Mouse (Mus musculus) urinary bladder, postnatal 14 days (tissue): ENCODE measurements at regions not wholly inside any gene's neighbourhood (a gene's known extent, or its start where the extent isn't known, plus 50 kb on each side); places are given as distances from the start of the nearest gene placed in this dataset.
A peak's percentile ranks its signal among the peaks of the same experiment; 100 is the strongest.

ENCODE experiments used
- DNase-seq: peaks from one replicate; pipeline ENCODE4 v3.0.0; 2021; ENCODE audit warnings: low spot score

- DNase-seq: no peak
Observed at GRCm38 (mm10) chr17:65193341-65193740, 347.2 kb downstream of the Tmem232 start.

DNA sequence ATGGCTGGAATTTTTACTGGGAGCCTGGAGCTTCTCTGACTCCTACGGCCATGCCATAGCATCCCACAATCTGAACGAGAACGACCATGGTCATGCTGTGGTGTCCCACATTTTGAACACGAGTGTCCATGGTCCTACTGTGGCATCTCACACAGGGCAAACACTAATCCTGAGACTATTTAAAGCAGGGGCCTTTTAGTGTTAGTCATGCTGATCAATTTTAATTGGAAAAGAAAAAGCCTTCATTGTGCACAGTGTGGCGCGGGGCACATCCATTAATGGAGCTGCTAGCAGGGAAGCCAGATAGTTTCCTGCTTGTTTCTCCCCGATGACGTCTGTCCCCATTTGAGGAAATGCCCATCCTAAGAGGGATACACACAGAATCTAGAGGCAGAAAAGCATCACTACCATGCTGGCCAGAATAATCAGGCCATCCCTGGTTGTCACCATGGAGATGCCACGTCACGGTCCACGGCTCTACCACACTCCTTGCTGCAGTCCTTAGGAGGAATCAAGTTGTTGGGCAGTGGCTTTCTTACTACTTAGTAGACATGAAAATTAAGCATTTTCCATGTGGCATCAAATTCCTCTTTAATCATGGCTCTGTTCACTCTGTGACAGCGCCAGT is 348.0 kb downstream of the Tmem232 start:
- DNase-seq: no peak

DNA sequence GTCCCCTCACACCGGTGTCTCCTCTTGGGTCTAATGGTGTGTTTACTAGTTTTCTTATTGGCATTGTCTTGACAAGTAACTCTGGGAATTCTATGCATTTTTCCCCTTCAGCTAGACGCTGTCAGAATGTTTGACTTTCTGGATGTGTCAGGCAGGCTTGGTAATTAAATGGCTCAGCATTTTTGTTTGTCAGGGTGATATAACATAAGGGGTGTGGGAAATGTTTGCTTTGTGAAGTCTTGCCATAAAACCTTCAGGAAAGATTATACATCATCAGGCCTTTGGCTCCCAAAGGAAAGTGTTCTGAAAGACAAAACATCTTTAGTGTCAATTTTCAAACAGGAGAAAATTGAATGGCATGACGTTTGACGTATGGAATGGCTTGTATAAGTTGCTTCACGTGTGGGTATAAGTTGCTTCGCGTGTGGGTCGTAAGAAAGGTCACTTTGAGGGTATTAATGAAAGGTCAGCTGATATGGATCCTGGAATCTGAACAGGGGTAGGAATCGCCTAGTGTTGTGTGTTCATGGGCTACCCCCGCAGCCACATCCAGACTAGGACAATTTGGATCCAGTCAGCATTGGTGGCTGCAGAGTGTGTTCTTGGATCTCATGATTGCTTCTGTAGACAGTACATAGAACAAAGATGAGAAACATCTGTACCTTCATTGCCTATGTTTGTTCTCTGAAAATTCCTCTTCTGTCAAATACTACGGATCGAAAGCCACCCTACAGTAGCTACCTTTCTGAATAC is 349.6 kb downstream of the Tmem232 start:
- DNase-seq: no peak

DNA sequence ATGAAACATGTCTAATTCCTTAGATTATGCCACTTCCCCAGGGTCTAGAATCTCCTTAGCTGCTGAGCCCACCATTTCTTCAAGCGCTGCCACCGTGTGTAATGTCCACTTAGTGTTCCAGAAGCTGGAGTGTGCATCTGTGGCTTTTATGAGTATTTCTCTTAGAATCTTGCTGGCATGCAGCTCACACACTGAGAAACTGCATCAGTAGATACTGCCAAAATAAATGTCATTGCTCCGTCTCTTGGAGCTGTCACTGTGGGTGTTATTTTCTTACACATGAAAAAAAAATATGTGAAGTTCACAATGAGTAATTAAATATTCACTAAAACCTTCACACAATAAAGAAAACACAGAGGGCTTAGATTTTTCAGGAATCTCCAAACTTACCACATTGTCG is 345.3 kb upstream of the 4930583I09Rik start:
- DNase-seq: no peak

- DNase-seq: no peak
Observed at GRCm38 (mm10) chr17:65175770-65176169, 339.9 kb upstream of the 4930583I09Rik start.

DNA sequence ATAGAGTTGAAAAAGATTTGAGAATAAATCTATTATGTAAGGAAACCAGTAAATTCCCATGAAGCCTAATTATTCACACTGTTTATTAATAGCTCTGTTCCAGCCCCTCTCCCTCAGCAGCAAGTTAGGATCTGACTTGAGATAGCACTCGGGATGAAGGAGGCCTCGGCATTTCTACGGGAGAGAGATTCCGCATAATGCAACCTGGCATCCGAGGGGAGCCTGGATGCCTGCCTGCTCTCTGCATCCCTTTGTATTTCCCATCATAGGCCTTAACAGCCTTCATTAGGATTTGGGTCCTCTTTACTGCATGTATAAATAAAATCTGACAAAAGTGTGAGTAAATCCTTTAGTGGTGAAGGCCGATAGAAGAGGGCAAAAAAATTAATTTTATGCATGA is 338.2 kb upstream of the 4930583I09Rik start:
- no peak for DNase-seq

GRCm38 (mm10) chr17:65173236-65173635 is 337.4 kb upstream of the 4930583I09Rik start:
- no peak for DNase-seq

DNA sequence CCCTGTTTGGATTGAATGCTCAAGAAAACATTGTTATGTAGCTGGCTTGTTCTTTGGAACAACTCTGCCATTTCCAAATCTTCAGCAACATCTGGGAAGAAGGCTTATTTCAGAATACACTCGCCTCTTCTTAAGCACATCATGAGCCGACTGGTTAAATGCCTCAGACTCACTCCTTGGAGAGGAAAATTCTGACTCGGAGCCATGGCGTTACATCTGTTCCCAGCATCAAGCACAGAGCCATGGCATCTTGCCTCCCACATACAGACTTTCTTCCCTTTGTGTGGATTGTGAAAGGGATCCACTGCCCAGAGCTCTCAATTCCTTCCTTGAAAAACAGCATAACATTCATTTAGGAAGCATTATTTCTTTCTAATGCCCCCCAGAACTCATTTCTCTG is 334.8 kb upstream of the 4930583I09Rik start:
- no peak for DNase-seq

DNA sequence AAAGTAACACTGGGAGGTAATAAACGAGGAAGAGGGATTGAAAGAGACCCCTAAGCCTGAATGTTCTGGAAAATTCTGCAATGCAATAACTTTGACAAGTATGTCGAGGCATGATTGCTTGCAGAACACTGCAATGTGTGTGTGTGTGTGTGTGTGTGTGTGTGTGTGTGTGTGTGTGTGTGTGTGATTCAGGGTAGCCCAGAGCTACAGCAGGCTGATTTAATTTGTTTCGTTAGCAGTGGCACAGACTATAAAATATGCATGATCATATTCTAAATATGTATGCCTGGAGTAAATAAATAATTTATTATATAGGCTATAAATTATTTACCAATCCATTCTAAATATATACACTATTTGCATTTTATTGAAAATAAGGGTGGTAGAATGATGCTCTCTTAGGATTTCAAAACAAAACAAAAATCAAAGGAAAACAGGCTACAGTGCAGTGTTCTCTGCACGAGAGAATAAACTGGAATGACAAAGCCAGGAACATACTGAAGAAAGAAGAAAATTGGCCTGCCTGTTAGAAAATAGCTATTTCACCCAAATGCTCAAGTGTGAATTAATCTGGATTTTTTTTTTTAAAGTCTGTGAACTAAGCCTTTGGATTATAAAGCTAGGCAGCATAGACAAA is 334.2 kb upstream of the 4930583I09Rik start:
- no peak for DNase-seq

GRCm38 (mm10) chr17:65146376-65146775 is 310.5 kb upstream of the 4930583I09Rik start:
- DNase-seq: no peak

GRCm38 (mm10) chr17:65114651-65115050 is 278.8 kb upstream of the 4930583I09Rik start:
- DNase-seq: no peak

DNA sequence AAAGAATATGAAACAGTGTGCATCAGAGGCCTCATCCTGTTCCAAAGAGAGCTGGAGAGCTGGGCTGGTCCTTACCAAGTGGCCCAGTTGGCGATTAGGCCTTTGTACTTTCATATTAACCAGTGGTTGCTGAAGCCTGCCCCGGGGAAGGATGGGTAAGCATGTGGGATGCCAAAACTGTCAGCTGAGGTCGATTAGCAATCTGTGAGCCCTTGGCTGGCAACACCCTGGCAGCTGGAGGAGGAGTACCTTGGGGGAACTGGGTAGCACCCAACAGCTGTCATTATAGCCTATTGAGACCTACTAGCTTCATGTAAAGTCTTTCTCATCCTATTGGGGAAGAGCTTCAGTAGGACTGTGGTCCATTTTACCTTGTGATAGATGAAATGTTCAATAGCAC is 277.2 kb upstream of the 4930583I09Rik start:
- no peak for DNase-seq

GRCm38 (mm10) chr17:65105622-65106021 is 269.8 kb upstream of the 4930583I09Rik start:
- DNase-seq: no peak

GRCm38 (mm10) chr17:65101157-65101556 is 265.3 kb upstream of the 4930583I09Rik start:
- no peak for DNase-seq

GRCm38 (mm10) chr17:65082249-65082648 is 246.4 kb upstream of the 4930583I09Rik start:
- no peak for DNase-seq

GRCm38 (mm10) chr17:65081779-65082086 is 245.9 kb upstream of the 4930583I09Rik start:
- DNase-seq: no peak

DNA sequence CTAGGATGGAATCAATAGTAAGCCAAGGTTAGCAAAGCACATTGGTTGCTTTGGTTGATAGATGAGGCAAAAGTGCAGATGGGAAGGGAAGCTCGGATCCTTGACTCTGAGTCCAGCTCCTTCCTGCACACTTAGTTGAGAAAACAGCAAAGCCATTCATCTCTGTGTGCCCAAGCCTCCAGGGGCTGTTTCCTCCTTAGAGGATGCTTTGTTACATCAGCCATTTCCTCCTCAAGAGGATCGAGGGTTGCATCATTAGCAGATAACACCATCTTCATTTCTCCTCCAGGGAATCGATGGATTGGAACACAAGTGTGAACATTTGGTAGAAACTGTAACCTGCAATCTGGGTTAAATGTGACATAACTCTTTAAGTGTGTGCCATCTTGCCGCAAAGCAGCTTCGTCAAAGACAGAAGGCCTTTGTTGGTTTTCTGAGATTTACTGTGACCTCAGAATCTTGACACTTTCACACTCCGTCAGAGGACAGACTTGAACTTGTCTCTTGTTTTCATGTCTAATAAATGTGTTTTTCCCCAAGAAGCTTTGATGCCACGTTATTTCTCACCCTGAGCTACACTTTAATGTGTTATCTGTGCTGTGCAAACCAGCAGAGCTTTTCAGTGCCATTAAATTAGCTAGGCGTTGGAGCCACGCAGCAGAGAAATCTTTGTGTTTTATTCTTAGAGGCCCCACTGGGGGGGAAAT is 245.4 kb upstream of the 4930583I09Rik start:
- no peak for DNase-seq

DNA sequence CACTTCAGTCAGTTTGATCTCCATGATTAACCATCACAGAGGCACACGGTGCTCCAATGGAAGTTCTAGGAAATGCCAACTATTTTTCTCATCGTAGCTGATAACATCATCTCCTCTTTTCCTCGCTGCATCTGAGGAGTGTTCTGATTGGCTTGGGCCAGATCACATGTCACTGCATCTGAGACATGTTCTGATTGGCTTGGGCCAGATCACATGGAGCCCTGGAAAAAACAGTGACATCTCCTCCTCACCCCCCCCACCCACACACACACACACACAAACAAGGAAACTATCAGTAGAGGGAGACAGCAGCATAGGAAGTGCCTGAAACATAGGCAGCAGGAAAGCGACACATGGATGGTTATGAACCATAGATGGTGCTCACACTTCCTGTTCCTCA is 239.0 kb upstream of the 4930583I09Rik start:
- DNase-seq: no peak

- peak; percentile 11 for DNase-seq
Observed at GRCm38 (mm10) chr17:65071114-65071513, 235.2 kb upstream of the 4930583I09Rik start.

DNA sequence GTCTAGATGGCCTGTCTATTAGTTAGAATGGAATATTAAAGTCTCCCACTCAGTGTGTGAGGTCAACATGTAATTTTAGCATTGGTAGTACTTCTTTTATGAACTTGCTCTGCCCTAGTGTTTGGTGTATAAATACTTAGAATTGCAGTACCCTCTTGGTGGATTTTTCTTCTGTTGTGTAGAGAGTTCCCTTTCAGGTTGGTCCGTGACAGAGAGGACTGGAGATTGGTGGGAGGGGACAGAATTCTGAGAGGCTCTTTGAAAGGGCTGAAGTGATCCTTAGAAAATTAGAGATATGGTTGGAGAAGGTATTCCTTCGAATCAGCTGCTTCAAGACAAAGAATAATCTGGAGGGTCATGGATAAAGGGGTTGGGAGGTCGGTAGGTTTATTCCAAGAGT is 230.3 kb upstream of the 4930583I09Rik start:
- no peak for DNase-seq

DNA sequence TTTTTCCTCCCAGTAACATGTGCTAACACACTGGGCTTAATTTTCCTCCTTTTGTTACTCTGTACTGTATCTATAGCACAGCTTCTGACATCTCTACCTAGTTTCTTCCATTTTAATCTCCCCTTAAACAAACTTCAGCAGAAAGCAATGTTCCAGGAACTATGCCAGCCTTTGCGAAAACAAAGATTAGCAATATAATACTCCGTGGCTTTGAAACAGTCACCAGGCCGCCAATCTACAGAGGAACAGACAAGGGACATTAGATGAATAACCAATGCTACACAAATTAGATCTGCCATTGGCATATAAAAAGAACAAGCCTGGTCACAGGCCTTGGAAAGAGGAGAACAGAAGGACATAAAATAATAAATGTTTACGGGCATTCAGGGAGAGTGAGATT is 220.2 kb upstream of the 4930583I09Rik start:
- DNase-seq: no peak

GRCm38 (mm10) chr17:65049860-65050482 is 214.1 kb upstream of the 4930583I09Rik start:
- no peak for DNase-seq
